Mouse (Mus musculus) cortical plate, adult 2 months (tissue): ENCODE data around the gene Ppig. TPM values are rescaled to one million over a fixed set of nuclear protein-coding genes. Genes with fewer than 3 reads are reported as not detected.
A peak's percentile ranks its signal among the peaks of the same experiment; 100 is the strongest.

Experiments
- H3K27ac ChIP-seq: fragments of 200-500 bp; 2 replicates; pipeline ENCODE4 v1.5.1; 2012; ENCODE audit warnings: low read length, control low read depth, inconsistent platforms; ENCODE audit not compliant: insufficient read depth
- H3K4me1 ChIP-seq: fragments of 200-500 bp; 2 replicates; pipeline ENCODE4 v1.6.1; 2011; ENCODE audit warnings: low read length; ENCODE audit not compliant: control insufficient read depth, insufficient read depth
- H3K4me3 ChIP-seq: fragments of 200-500 bp; 2 replicates; pipeline ENCODE4 v1.5.1; 2011; ENCODE audit warnings: mild to moderate bottlenecking, low read length, control low read depth; ENCODE audit not compliant: insufficient read depth
- CTCF ChIP-seq: fragments of 200-500 bp; IDR thresholded peaks from 2 replicates; pipeline ENCODE4 v1.5.1; 2011; ENCODE audit warnings: mild to moderate bottlenecking, control low read depth, low read length; ENCODE audit not compliant: insufficient read depth; ENCODE audit errors: extremely low read depth
- POLR2A ChIP-seq: fragments of 200-500 bp; IDR thresholded peaks from 2 replicates; pipeline ENCODE4 v1.6.1; 2011; ENCODE audit warnings: mild to moderate bottlenecking, low read length, control low read depth; ENCODE audit not compliant: insufficient read depth; ENCODE audit errors: extremely low read depth
- polyA plus RNA-seq: library from polyadenylated mRNA; depleted of rRNA; stranded (reverse); fragments of >200 nt; gene quantifications from 2 replicates; pipeline ENCODE4 v1.2.3, GENCODE M21; 2012; rRNA removed

Gene Ppig
- polyA plus RNA-seq, 1 experiment: 23.3 TPM

- peak within 1 kb of the TSS; percentile 55; the same call in 1 of the 2 replicates for H3K27ac ChIP-seq
- H3K4me1 ChIP-seq: no peaks in the 10 kb centered on the region; the same call in 1 of the 2 replicates
- peak within 1 kb of the TSS; percentile 55 for H3K4me3 ChIP-seq
- TF ChIP-seq POLR2A: peak; percentile 76
- TF ChIP-seq CTCF: no peak
Measured at GRCm38 (mm10) chr2:69789429-69790069, 67.2 kb downstream of the Ppig start, which contains the start of the genes Ccdc173 and Phospho2. Gene Ccdc173 (minus strand): TSS chr2:69789575. Gene Phospho2 (plus strand): TSS chr2:69789623.

DNA sequence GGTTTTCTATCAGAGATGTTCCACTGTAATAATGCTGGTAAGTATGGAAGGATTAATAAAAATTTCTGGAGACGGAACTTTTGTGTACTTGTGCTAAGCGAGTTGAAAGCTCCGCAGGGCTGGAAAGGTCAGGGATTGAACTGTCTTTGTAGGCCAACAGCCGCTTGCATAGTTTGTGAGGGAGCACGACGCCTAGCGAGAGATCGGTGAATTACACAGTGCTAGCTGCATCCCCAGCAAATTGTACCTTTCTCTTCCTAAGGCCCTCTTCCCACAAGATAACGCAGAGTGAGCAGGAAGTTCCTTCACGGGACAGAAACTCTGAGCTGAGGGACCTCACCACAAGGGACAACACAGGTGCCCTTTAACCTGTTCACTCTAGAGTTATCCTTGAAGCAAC, 67.9 kb downstream of the Ppig start:
- Histone ChIP-seq H3K4me1 (no peaks in the 10 kb centered on the region; the same call in 1 of the 2 replicates), H3K27ac (no peak overlapping the region), H3K4me3 (peak overlapping the region; percentile 55)
- TF ChIP-seq POLR2A: no peak
- peak; percentile 92 for TF ChIP-seq CTCF

GRCm38 (mm10) chr2:69790722-69791121, 68.4 kb downstream of the Ppig start:
- Histone ChIP-seq H3K4me1 (no peaks in the 10 kb centered on the region; the same call in 1 of the 2 replicates), H3K4me3 (peak overlapping the region; percentile 55), H3K27ac (no peak overlapping the region)
- no peak for TF ChIP-seq POLR2A
- no peak for TF ChIP-seq CTCF

- Histone ChIP-seq H3K27ac (no peak overlapping the region), H3K4me1 (no peaks in the 10 kb centered on the region), H3K4me3 (no peak overlapping the region)
- no peak for TF ChIP-seq CTCF
- no peak for TF ChIP-seq POLR2A
Measured at GRCm38 (mm10) chr2:69802911-69803312, 80.6 kb downstream of the Ppig start.

Other genes with a start within 250 kb of the Ppig start
- gene Lrp2, start 136.5 kb upstream of the Ppig start, polyA plus RNA-seq: 0.04 and 0.10 TPM in 2 replicates
- gene Bbs5, start 75.4 kb upstream of the Ppig start, polyA plus RNA-seq: 28.1 and 36.4 TPM in 2 replicates
- gene Klhl41, start 52.4 kb upstream of the Ppig start, polyA plus RNA-seq: 0.32 and 0.46 TPM in 2 replicates
- gene Fastkd1, start 9.0 kb upstream of the Ppig start, polyA plus RNA-seq: 11.4 and 12.2 TPM in 2 replicates
- gene Ccdc173, start 67.0 kb downstream of the Ppig start, polyA plus RNA-seq: 3.7 TPM in 2 replicates
- 25.5 and 29.9 TPM in 2 replicates for gene Phospho2, start 67.1 kb downstream of the Ppig start, polyA plus RNA-seq
- gene Klhl23, start 99.4 kb downstream of the Ppig start, polyA plus RNA-seq: 34.7 and 38.1 TPM in 2 replicates
- 80.3 and 88.7 TPM in 2 replicates for gene Ssb, start 139.0 kb downstream of the Ppig start, polyA plus RNA-seq
- gene Mettl5, start 163.1 kb downstream of the Ppig start, polyA plus RNA-seq: 12.7 and 13.6 TPM in 2 replicates
- 75.8 and 77.6 TPM in 2 replicates for gene Ubr3, start 174.7 kb downstream of the Ppig start, polyA plus RNA-seq